Mouse (Mus musculus): ENCODE measurements around the gene Gm9903. TPM values are rescaled to one million over a fixed set of nuclear protein-coding genes. Genes with fewer than 3 reads are reported as not detected.
A peak's percentile ranks its signal among the peaks of the same experiment; 100 is the strongest.

Gm9903 gene
- polyA plus RNA-seq, 1 experiment from 2014 or later, result 0.61 TPM

- peaks cover 35% of the 10 kb centered on the region for H3K4me1 ChIP-seq
- peak overlapping the region; percentile 75 for H3K4me2 ChIP-seq
- peak overlapping the region; percentile 86 for H3K4me3 ChIP-seq
- 0% methylated on average over 11 of the region's 11 CpGs for WGBS
- peak overlapping the region; percentile 97 for H3K27ac ChIP-seq
- H3K9me3 ChIP-seq (replicated peaks), result no peaks in the 10 kb centered on the region
- no peaks in the 10 kb centered on the region for H3K27me3 ChIP-seq
- ATAC-seq, result peak; percentile 0; the same call in 1 of the 2 replicates
- peak overlapping the region; percentile 86 for H3K9ac ChIP-seq
- peaks cover 60% of the 10 kb centered on the region for H3K36me3 ChIP-seq (ENCODE audit: poor library complexity, severe bottlenecking)
These were observed 21.8 kb downstream of the Gm9903 start for GRCm38 (mm10) chr5:33651541-33651920.

- peaks cover 54% of the 10 kb centered on the region for H3K36me3 ChIP-seq (ENCODE audit: poor library complexity, severe bottlenecking)
- H3K27ac ChIP-seq, result peak within 1 kb of the TSS; percentile 97
- H3K4me3 ChIP-seq, result peak within 1 kb of the TSS; percentile 86
- no peaks in the 10 kb centered on the region for H3K9me3 ChIP-seq (replicated peaks)
- peak within 1 kb of the TSS; percentile 86 for H3K9ac ChIP-seq
- H3K27me3 ChIP-seq, result no peaks in the 10 kb centered on the region
- peak; percentile 97 for ATAC-seq
- WGBS, result under 1% methylated on average over 82 of the region's 82 CpGs
- H3K4me1 ChIP-seq, result peaks cover 41% of the 10 kb centered on the region
- H3K4me2 ChIP-seq, result peak within 1 kb of the TSS; percentile 75
These were observed 22.4 kb downstream of the Gm9903 start, which contains the start of gene Slbp for GRCm38 (mm10) chr5:33651921-33652782. Gene Slbp (minus strand): TSS chr5:33652574.

GRCm38 (mm10) chr5:33652783-33653173 lies 23.1 kb downstream of the Gm9903 start:
- peak overlapping the region; percentile 58 for H3K9ac ChIP-seq
- peak; percentile 43 for ATAC-seq

GRCm38 (mm10) chr5:33654424-33654823 lies 24.7 kb downstream of the Gm9903 start:
- Histone ChIP-seq H3K27ac (no peak overlapping the region), H3K9ac (no peak overlapping the region), H3K36me3 (ENCODE audit: poor library complexity, severe bottlenecking) (peaks cover 35% of the 10 kb centered on the region), H3K4me1 (peaks cover 52% of the 10 kb centered on the region), H3K4me2 (no peak overlapping the region), H3K9me3 (replicated peaks) (no peaks in the 10 kb centered on the region), H3K27me3 (no peaks in the 10 kb centered on the region), H3K4me3 (no peak overlapping the region)
- ATAC-seq, result no peak
- WGBS, result 93% methylated on average over 13 of the region's 13 CpGs

More at GRCm38 (mm10) chr5:33652783-33653173, 23.1 kb downstream of the Gm9903 start:
- Histone ChIP-seq H3K4me3 (peak overlapping the region; percentile 86), H3K4me1 (peaks cover 43% of the 10 kb centered on the region), H3K36me3 (ENCODE audit: poor library complexity, severe bottlenecking) (peaks cover 47% of the 10 kb centered on the region), H3K9me3 (replicated peaks) (no peaks in the 10 kb centered on the region), H3K4me2 (peak overlapping the region; percentile 75), H3K27me3 (no peaks in the 10 kb centered on the region), H3K27ac (peak overlapping the region; percentile 97)
- WGBS, result 2% methylated on average over 9 of the region's 9 CpGs

GRCm38 (mm10) chr5:33655251-33655840 lies 25.6 kb downstream of the Gm9903 start:
- H3K4me2 ChIP-seq, result no peak overlapping the region
- H3K27me3 ChIP-seq, result no peaks in the 10 kb centered on the region
- H3K9ac ChIP-seq, result peak overlapping the region; percentile 83
- 0 out of 2 replicates have a peak overlapping the region, but pooled peaks have one; percentile 0 for H3K4me3 ChIP-seq
- no peak for ATAC-seq
- no peaks in the 10 kb centered on the region for H3K9me3 ChIP-seq (replicated peaks)
- peaks cover 27% of the 10 kb centered on the region for H3K36me3 ChIP-seq (ENCODE audit: poor library complexity, severe bottlenecking)
- H3K4me1 ChIP-seq, result peaks cover 53% of the 10 kb centered on the region
- 93% methylated on average over 10 of the region's 10 CpGs for WGBS
- no peak overlapping the region for H3K27ac ChIP-seq

GRCm38 (mm10) chr5:33656739-33657138 lies 27.0 kb downstream of the Gm9903 start:
- Histone ChIP-seq H3K27me3 (no peaks in the 10 kb centered on the region), H3K4me2 (peak overlapping the region; percentile 98), H3K27ac (peak overlapping the region; percentile 93; the same call in 1 of the 2 replicates), H3K36me3 (ENCODE audit: poor library complexity, severe bottlenecking) (peaks cover 38% of the 10 kb centered on the region), H3K4me1 (peaks cover 46% of the 10 kb centered on the region), H3K9ac (peak overlapping the region; percentile 83), H3K9me3 (replicated peaks) (no peaks in the 10 kb centered on the region), H3K4me3 (peak overlapping the region; percentile 74)
- WGBS, result 27% methylated on average over 1 of the region's 1 CpGs
- ATAC-seq, result no peak

GRCm38 (mm10) chr5:33657251-33657786 lies 27.6 kb downstream of the Gm9903 start:
- Histone ChIP-seq H3K4me1 (peaks cover 46% of the 10 kb centered on the region), H3K27ac (peak overlapping the region; percentile 93), H3K9me3 (replicated peaks) (no peaks in the 10 kb centered on the region), H3K9ac (peak overlapping the region; percentile 83), H3K4me3 (peak overlapping the region; percentile 74), H3K4me2 (peak overlapping the region; percentile 98), H3K27me3 (no peaks in the 10 kb centered on the region), H3K36me3 (ENCODE audit: poor library complexity, severe bottlenecking) (peaks cover 44% of the 10 kb centered on the region)
- WGBS, result under 1% methylated on average over 32 of the region's 32 CpGs
- no peak for ATAC-seq

GRCm38 (mm10) chr5:33657787-33658663 lies 28.3 kb downstream of the Gm9903 start, which contains the start of the genes Tacc3 and Tmem129:
Gene Tacc3 (plus strand): TSS chr5:33658128.
Gene Tmem129 (minus strand): TSS chr5:33658416.
- Histone ChIP-seq H3K27ac (peak within 1 kb of the TSS; percentile 93), H3K4me3 (peak within 1 kb of the TSS; percentile 74), H3K36me3 (ENCODE audit: poor library complexity, severe bottlenecking) (peaks cover 50% of the 10 kb centered on the region), H3K4me1 (peaks cover 43% of the 10 kb centered on the region), H3K27me3 (no peaks in the 10 kb centered on the region), H3K4me2 (peak within 1 kb of the TSS; percentile 98), H3K9ac (peak within 1 kb of the TSS; percentile 83), H3K9me3 (replicated peaks) (no peaks in the 10 kb centered on the region)
- ATAC-seq, result peak; percentile 97
- under 1% methylated on average over 59 of the region's 60 CpGs for WGBS

GRCm38 (mm10) chr5:33658664-33659050 lies 28.9 kb downstream of the Gm9903 start:
- no peak; the same call in 1 of the 2 replicates for ATAC-seq

GRCm38 (mm10) chr5:33668223-33668622 lies 38.5 kb downstream of the Gm9903 start:
- H3K27ac ChIP-seq, result no peak overlapping the region
- ATAC-seq, result no peak
- H3K9ac ChIP-seq, result no peak overlapping the region
- H3K4me2 ChIP-seq, result no peak overlapping the region
- H3K27me3 ChIP-seq, result no peaks in the 10 kb centered on the region
- H3K4me1 ChIP-seq, result no peaks in the 10 kb centered on the region
- H3K9me3 ChIP-seq (replicated peaks), result no peaks in the 10 kb centered on the region
- no peak overlapping the region for H3K4me3 ChIP-seq
- peaks cover 88% of the 10 kb centered on the region for H3K36me3 ChIP-seq (ENCODE audit: poor library complexity, severe bottlenecking)

More at GRCm38 (mm10) chr5:33658664-33659050, 28.9 kb downstream of the Gm9903 start:
- no peaks in the 10 kb centered on the region for H3K9me3 ChIP-seq (replicated peaks)
- H3K27me3 ChIP-seq, result no peaks in the 10 kb centered on the region
- H3K4me2 ChIP-seq, result peak overlapping the region; percentile 98
- peak overlapping the region; percentile 74 for H3K4me3 ChIP-seq
- peak overlapping the region; percentile 93; the same call in 1 of the 2 replicates for H3K27ac ChIP-seq
- WGBS, result under 1% methylated on average over 26 of the region's 26 CpGs
- H3K36me3 ChIP-seq (ENCODE audit: poor library complexity, severe bottlenecking), result peaks cover 48% of the 10 kb centered on the region
- H3K4me1 ChIP-seq, result peaks cover 43% of the 10 kb centered on the region
- H3K9ac ChIP-seq, result peak overlapping the region; percentile 83

- H3K27me3 ChIP-seq, result no peaks in the 10 kb centered on the region
These were observed 41.9 kb downstream of the Gm9903 start for GRCm38 (mm10) chr5:33671659-33672058.

More at GRCm38 (mm10) chr5:33671659-33672058, 41.9 kb downstream of the Gm9903 start:
- 85% methylated on average over 5 of the region's 5 CpGs for WGBS
- no peak for ATAC-seq
- no peak overlapping the region for H3K27ac ChIP-seq
- peaks cover 13% of the 10 kb centered on the region for H3K4me1 ChIP-seq
- peaks cover 65% of the 10 kb centered on the region for H3K36me3 ChIP-seq (ENCODE audit: poor library complexity, severe bottlenecking)
- no peak overlapping the region for H3K9ac ChIP-seq
- H3K4me3 ChIP-seq, result no peak overlapping the region
- H3K9me3 ChIP-seq (replicated peaks), result no peaks in the 10 kb centered on the region
- H3K4me2 ChIP-seq, result no peak overlapping the region
